Mouse (Mus musculus): ENCODE data around the gene Cdk6.

- TF ChIP-seq CTCF (IDR thresholded peaks at IDR 0.05; ENCODE audit: extremely low read depth, insufficient read depth, insufficient read length, insufficient replicate concordance) (no peak), POLR2A (IDR thresholded peaks at IDR 0.05; ENCODE audit: low read depth, low read length) (no peak)
These were observed 179.4 kb downstream of the Cdk6 start for GRCm38 (mm10) chr5:3520493-3521359.

Measured in spleen, adult 2 months (tissue).